Mouse (Mus musculus): ENCODE data around the gene Plscr1. TPM values are rescaled to one million over a fixed set of nuclear protein-coding genes. Genes with fewer than 3 reads are reported as not detected.

Plscr1 gene
- polyA plus RNA-seq, 1 experiment: 5.3 TPM

GRCm38 (mm10) chr9:92293560-92294548 lies 44.3 kb downstream of the Plscr1 start:
- no peak for DNase-seq (ENCODE audit: extremely low spot score in 1 of 2, low spot score in 1 of 2)

DNA sequence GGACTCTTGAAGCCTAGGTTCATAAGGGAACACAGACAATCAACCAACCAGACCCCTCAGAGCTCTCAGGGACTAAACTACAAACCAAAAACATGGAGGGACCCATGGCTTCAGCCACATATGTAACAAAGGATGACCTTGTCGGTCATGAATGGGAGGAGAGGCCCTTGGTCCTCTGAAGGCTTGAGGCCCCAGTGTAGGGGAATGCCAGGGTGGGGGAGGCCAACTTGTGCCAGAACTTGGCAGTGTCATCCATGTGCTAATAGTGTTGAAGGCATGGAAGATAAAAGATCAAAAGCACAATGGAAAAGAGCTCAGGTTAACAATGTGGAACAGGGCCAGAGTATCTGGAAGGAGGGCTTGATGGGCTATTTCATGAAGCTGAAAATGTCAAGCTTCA lies 48.7 kb downstream of the Plscr1 start:
- no peak for DNase-seq (ENCODE audit: extremely low spot score in 1 of 2, low spot score in 1 of 2)

- no peak for DNase-seq (ENCODE audit: extremely low spot score in 1 of 2, low spot score in 1 of 2)
Observed at GRCm38 (mm10) chr9:92301213-92301612, 51.7 kb downstream of the Plscr1 start.

DNA sequence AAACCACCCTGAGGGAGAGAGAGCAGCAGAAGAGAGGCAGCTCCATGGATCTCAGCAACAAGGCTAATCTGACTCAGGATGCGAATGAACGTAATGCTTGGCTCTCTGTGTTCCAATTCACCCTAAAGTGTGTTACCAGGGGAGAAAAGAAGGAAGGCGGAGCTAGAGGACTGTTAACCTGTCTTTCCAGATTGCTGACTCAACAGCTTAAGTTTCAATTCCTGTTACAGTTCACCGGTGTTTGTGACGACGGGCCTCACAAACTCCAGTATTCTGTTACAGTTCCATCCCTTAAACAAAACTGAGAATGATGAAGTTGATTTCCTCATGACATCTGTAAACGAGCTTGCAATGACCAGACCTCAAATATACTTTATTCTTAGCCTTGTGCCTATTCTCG lies 55.5 kb downstream of the Plscr1 start:
- no peak for DNase-seq (ENCODE audit: extremely low spot score in 1 of 2, low spot score in 1 of 2)

- no peak for DNase-seq (ENCODE audit: extremely low spot score in 1 of 2, low spot score in 1 of 2)
Observed at GRCm38 (mm10) chr9:92305620-92306220, 56.2 kb downstream of the Plscr1 start.

- DNase-seq (ENCODE audit: extremely low spot score in 1 of 2, low spot score in 1 of 2): no peak
Observed at GRCm38 (mm10) chr9:92309077-92309476, 59.5 kb downstream of the Plscr1 start, which contains the start of gene 1700057G04Rik. Gene 1700057G04Rik (plus strand): TSS chr9:92309377.

GRCm38 (mm10) chr9:92316791-92317190 lies 67.2 kb downstream of the Plscr1 start:
- DNase-seq (ENCODE audit: extremely low spot score in 1 of 2, low spot score in 1 of 2): no peak

Other genes with a start within 250 kb of the Plscr1 start
- gene Plscr5, start 56.8 kb upstream of the Plscr1 start, polyA plus RNA-seq (2012; rRNA removed): not detected in 2 replicates
- gene Plscr2, start 25.9 kb downstream of the Plscr1 start, polyA plus RNA-seq (2012; rRNA removed): 4.1 and 4.7 TPM in 2 replicates
- not detected in 2 replicates for gene 1700057G04Rik, start 59.6 kb downstream of the Plscr1 start, polyA plus RNA-seq (2012; rRNA removed)
- 4.9 and 5.6 TPM in 2 replicates for gene Plscr4, start 207.6 kb downstream of the Plscr1 start, polyA plus RNA-seq (2012; rRNA removed)